Mouse (Mus musculus): ENCODE measurements around the gene Frmd5.
A peak's percentile ranks its signal among the peaks of the same experiment; 100 is the strongest.

Gene Frmd5

GRCm38 (mm10) chr2:121620582-121621261 is 186.2 kb downstream of the Frmd5 start:
- no peak for DNase-seq (ENCODE audit: low spot score in 2 of 2)

DNA sequence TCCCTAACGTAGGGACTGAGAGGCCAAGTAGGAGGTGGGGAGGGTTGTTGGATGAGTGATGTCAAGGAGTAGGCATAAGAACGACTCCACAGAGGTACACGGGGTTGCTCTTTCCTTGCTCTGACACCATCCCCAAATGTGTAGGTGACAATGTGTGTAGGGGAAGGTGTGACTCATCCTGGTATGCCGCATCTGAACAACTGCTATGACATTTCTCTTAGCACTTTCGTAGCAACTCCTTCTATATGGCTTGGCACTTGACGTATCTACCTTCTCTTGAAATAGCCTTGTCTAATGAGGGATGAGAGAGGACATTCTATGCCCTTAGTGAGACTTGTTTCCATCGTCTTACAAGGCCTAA is 191.7 kb downstream of the Frmd5 start:
- no peak for DNase-seq (ENCODE audit: low spot score in 2 of 2)

DNA sequence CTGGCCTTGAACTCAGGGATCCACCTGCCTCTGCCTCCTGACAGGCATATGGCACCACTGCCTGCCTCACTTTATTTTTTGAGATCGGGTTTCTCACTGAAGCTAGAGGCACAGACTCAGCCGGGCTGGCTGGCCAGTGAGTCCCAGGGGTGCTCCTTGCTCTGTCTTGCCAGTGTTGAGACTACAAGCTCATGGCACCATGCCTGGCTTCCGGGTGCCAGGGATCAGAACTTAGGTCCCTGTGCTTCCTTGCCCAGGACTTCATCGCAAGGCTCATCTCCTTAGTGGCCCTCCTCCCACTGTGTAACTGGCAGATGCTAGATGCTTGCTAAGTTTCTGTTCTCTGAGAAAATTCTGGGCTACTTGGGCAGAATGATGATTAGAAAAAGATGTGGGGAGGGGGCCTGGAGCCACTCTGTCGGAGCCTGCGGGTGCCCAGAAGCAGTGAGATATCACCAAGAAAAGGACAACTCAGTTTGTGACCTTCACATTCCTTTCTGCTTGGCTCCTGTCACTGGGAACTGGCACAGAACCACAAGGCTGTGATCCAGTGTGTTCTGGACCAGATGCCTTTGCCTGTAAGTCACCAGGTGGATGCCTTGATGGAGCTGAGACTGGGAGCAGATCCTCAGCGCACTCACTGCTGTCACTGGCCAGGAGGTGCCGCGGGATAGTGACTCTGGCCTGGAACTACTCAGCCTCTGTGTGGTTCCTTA is 192.2 kb downstream of the Frmd5 start:
- no peak for DNase-seq (ENCODE audit: low spot score in 2 of 2)

- DNase-seq (ENCODE audit: low spot score in 2 of 2): no peak
These were observed 194.8 kb downstream of the Frmd5 start for GRCm38 (mm10) chr2:121612112-121612511.

DNA sequence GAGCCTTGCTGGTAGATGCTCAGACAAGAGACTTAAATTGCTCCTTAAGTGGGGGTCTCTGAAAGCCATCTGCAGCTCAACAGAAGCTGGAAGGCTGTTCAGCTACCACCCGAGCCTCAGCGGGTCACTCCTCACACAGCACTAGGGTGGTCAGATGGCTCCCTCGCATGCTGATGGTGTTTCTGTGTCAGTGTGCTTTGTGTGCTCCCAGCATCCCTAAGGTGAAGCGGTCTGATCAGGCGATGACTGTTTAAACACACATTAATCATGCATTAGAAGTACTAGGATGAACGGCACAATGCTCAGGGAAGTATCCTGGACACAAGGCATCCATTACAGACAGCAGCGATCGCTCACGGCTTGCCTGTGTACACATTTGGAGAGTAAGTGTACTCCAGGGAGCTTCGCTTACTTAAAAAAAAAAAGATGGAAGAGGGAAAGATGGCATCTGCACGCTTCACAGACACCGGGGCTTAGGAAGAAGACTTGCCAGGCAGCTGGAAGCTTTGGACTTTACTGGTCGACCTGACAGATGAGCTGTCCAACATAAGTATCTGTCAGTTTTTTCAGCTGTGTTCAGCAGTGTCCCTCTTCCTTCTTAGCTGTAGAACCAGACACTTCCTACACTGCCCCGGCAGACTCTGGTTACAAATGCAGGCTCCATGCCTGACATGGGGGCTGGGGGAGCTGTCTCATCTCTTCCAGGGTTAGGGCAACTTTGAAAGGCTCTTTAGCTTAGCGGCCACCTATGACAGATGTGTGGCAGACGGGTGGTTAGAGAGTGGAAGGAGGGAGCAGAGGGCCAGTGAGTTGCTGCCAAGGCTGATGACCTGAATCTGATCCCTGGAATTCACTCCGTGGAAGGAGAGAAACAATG is 196.6 kb downstream of the Frmd5 start:
- DNase-seq (ENCODE audit: low spot score in 2 of 2): peak in 1 of 2 experiments; percentile 46

- DNase-seq (ENCODE audit: low spot score in 2 of 2): peak in 1 of 2 experiments; percentile 46
These were observed 197.7 kb downstream of the Frmd5 start for GRCm38 (mm10) chr2:121609141-121609724.

DNA sequence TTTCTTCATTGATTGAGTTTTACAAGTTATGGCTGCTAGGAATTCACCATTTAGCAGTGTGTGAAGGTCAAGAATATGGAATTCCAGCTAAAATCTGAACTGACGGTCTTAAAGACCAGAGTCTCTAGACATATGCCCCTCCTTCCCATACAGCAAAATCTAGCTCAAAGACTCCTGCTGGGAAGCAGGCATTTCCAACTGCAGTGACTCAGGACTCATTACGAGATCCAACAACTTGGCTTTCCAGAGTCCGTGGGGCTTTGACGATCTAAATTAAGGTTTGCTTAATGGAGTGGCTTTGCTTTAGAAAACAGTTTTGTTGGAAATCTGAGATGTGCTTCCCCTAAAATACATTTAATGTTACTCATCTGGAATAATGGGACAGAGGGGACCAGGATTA is 204.5 kb downstream of the Frmd5 start:
- no peak for DNase-seq (ENCODE audit: low spot score in 2 of 2)

DNA sequence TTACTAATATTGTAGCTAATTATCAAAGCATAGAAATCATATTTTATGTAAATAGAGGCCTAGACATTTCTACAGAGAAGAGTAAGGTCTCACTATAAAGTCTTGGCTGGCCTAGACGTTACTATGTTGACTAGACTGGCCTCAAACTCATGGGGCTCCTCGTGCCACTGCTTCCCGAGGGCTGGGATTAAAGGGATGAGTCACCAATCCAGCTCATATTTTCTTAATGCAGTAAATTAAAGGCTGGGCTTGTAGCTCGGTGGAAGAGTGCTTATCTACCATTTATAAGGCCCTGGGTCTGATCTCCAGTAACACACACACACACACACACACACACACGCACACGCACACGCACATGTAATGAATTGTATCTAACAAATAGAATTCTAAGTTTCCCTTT is 205.3 kb downstream of the Frmd5 start:
- no peak for DNase-seq (ENCODE audit: low spot score in 2 of 2)

DNA sequence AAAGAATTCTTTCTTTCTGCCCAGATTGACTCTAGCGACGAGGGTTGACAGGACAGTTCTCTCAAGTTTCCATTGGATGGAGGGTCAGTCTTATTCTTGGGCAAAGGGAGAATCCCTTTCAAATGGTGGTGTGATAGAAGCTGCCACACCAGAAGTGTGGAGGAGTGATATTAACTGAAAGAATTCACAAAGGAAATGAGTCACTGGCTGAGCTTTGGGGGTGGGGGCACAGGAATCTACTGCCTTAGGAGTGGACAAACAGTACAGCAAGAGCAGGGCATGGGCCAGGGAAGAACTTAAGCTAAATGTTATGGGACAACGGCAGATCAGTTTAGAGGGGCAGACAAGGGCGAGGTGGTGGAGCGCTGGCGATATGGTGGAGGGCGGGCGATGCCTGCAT is 206.2 kb downstream of the Frmd5 start:
- DNase-seq (ENCODE audit: low spot score in 2 of 2): no peak

DNA sequence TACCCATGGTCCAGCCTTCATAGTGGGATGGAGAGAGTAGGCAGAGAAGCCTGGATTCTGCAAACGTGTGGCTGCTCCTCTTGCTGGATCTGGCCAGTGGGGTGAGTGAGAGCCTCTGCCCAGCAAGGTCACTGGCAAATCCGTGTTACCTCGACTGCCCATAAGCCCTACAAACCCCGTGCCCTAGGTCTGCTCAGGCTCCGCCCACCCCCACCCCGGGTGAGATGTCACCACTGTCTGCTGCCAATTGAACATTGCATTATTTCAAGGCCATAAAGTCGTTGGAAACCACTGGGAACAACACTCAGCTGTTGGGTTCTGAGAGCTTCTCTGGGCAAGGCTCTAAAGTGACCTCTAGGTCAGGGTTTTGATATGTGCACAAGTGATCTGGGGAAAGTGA is 208.6 kb downstream of the Frmd5 start:
- no peak for DNase-seq (ENCODE audit: low spot score in 2 of 2)

DNA sequence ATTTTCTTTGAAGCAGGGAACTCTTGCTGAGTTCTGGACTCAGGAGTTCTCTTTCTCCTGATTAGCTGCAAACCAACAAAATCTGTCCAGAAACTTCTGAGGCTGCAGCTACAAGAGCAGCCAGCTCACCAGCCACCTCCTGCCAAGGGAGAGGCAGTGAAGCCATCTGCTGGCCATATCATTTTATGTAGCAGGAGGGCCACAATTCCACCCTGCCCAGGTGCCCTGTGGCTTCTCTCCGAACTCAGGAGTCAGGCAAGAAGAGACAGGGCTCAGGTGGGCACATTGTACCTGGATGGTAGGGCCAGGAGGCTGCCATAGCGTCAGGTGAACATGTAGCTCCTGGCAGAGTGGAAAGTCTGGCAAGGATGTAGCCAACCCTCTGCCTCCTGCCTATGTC is 210.3 kb downstream of the Frmd5 start:
- DNase-seq (ENCODE audit: low spot score in 2 of 2): no peak

DNA sequence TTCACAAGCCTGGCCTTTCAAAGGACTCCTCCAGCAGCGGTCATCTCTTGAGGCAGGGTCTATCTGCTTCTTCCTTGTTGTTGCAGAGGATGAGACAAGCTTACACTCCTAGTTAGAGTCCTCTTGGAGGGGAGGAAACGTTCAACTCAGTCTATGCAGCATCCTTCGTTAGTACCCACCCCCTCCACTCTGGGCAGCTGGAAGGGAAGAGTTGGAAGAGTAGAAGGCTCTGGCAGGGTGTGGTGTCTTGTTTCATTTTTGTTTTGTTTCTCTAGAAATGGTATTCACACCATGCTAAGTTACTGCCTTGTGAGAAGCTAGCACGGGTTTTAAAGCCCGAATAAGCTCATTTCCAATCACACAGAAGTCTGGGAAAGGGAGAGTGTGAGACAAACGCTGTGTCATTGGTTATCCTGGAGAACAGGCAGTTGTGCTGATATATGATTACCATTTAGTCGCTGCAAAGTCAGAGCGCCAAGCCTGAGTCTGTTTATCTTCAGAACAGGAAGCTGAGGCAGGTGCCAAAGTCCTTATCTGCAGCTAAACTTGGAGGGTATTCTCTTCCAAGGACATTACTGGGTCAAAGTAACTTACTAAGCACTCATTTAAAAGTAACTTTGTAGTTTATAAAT is 212.1 kb downstream of the Frmd5 start:
- DNase-seq (ENCODE audit: low spot score in 2 of 2): no peak

DNA sequence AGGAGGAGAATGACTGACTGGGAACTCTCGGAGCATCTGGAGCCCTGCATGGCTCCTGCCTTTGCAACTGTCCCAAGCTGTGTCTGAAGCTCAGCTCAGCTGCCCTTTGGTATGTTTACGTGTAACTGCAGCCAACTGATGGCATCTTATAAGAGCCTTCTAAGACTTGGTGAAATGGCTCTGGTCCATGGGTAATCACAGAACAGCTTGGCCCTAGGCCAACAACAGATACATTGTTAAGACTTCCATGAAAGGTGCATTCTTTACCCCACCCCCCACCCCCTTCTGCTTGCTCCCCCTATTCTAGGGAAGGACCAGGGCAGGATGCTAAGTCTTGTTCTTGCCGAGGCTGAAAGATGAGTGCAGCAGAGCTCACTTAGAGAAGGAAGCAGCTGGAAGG is 212.8 kb downstream of the Frmd5 start:
- DNase-seq (ENCODE audit: low spot score in 2 of 2): no peak

GRCm38 (mm10) chr2:121588309-121588694 is 218.6 kb downstream of the Frmd5 start:
- DNase-seq (ENCODE audit: low spot score in 2 of 2): no peak

- no peak for DNase-seq (ENCODE audit: low spot score in 2 of 2)
These were observed 219.2 kb downstream of the Frmd5 start for GRCm38 (mm10) chr2:121587523-121588308.

- no peak for DNase-seq (ENCODE audit: low spot score in 2 of 2)
These were observed 222.2 kb downstream of the Frmd5 start for GRCm38 (mm10) chr2:121584705-121585104.

GRCm38 (mm10) chr2:121583468-121584116 is 223.3 kb downstream of the Frmd5 start:
- DNase-seq (ENCODE audit: low spot score in 2 of 2): no peak

DNA sequence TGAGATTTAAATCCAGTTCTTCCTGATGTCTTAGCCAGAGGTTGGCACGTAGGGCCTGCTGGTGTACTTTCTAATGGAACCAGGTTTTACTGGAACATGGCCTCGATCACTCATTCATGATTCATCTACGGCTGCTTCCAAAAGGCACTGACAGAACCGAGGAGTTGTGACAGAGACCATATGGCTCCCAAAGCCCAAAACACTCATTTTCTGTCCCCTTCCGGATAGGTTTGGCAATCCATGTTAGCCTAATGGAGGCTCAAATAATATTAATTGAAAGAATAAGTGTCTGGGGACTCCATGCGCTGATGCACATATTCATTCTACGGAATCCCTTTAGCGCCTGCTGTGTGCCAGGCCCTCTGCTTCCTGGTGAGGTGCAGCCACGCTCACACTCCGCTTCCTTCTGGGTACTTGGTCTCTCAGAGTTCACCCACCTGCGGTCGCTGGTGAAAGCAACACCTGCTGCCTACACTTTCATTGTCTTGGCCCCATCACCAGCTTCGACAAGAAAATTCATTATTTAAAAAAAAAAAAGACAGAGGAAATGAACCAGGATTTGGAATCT is 224.0 kb downstream of the Frmd5 start:
- DNase-seq (ENCODE audit: low spot score in 2 of 2): no peak

DNA sequence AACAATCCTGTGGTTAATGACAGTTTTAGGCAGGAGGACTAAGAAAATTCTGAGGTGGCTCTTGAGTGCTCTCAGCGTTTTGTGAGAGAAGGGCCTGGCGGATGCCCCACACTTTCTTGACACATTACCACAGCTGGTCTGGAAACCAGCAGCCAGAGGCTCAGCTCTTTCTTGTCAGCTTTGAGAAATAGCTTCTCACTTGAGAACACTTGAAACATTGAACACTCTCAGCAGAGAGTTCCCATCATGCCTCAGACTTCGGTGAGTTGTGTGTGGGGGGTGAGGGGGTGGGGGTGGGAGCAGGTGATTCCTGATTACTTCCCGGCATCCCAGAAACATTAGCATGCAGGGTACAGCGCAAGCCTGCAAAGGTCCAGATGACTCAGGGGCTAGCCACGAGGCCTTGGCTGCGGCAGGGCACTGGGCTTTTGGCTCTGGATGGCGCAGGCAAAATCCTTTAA is 231.1 kb downstream of the Frmd5 start:
- no peak for DNase-seq (ENCODE audit: low spot score in 2 of 2)

DNA sequence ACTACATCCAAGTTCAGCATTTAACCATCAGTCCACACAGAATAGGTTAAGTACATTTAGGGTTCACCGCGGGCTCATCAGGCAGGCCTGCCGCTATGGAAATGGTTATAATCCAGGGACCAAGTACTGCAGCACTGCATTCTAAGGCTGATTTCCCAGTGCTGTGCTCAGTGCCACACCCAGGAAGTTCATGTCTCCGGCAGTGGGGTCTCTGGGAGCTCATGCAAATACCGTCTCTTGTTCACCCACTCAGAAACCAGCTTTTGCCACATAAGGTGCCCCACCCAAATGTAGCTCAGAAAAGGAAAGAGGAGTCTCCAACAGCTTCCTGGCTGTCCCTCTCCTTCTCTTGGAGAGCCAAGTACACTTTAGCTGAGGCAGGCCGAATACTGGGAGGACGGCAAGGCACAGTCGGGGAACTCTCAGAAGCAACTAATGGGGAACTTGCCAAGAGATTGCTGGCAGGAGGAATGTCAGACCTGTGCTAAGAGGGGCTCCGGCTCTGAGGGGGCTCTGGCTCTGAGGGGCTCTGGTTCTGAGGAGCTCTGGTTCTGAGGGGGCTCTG is 232.7 kb downstream of the Frmd5 start:
- DNase-seq (ENCODE audit: low spot score in 2 of 2): no peak

All from spleen, postnatal 4 days (tissue).